Mouse (Mus musculus) fat pad, adult 2 months (tissue): Measurements from ENCODE around the gene D1Ertd622e.

Source experiments
- DNase-seq: peaks from one replicate; pipeline ENCODE4 v3.0.0-alpha.2; 2011; ENCODE audit warnings: low read depth, low spot score; ENCODE audit errors: extremely low read depth

Gene D1Ertd622e

GRCm38 (mm10) chr1:97661406-97662241 is at the start of gene D1Ertd622e:
Gene D1Ertd622e, minus strand, starts transcription at chr1:97662074.
- no peak for DNase-seq

- no peak for DNase-seq
Measured at GRCm38 (mm10) chr1:97710520-97710919, 48.6 kb upstream of the D1Ertd622e start.

- no peak for DNase-seq
Measured at GRCm38 (mm10) chr1:97705389-97705788, 43.5 kb upstream of the D1Ertd622e start.

- no peak for DNase-seq
Measured at GRCm38 (mm10) chr1:97704646-97705045, 42.8 kb upstream of the D1Ertd622e start.

- no peak for DNase-seq
Measured at GRCm38 (mm10) chr1:97698956-97699570, 37.2 kb upstream of the D1Ertd622e start.

GRCm38 (mm10) chr1:97697273-97697672 is 35.4 kb upstream of the D1Ertd622e start:
- no peak for DNase-seq

- DNase-seq: no peak
Measured at GRCm38 (mm10) chr1:97693825-97694224, 32.0 kb upstream of the D1Ertd622e start.

GRCm38 (mm10) chr1:97688756-97689155 is 26.9 kb upstream of the D1Ertd622e start:
- DNase-seq: no peak

GRCm38 (mm10) chr1:97676526-97677177 is 14.8 kb upstream of the D1Ertd622e start:
- DNase-seq: no peak

- DNase-seq: no peak
Measured at GRCm38 (mm10) chr1:97676115-97676514, 14.2 kb upstream of the D1Ertd622e start.

- DNase-seq: no peak
Measured at GRCm38 (mm10) chr1:97672849-97673248, 11.0 kb upstream of the D1Ertd622e start.

GRCm38 (mm10) chr1:97667288-97667687 is 5.4 kb upstream of the D1Ertd622e start:
- DNase-seq: no peak

GRCm38 (mm10) chr1:97662324-97662723 is 450 bp upstream of the D1Ertd622e start:
- DNase-seq: no peak

GRCm38 (mm10) chr1:97660687-97661405 is 1.0 kb downstream of the D1Ertd622e start:
- DNase-seq: no peak

- no peak for DNase-seq
Measured at GRCm38 (mm10) chr1:97659405-97659804, 2.5 kb downstream of the D1Ertd622e start.

- DNase-seq: no peak
Measured at GRCm38 (mm10) chr1:97657786-97658185, 4.1 kb downstream of the D1Ertd622e start.

- no peak for DNase-seq
Measured at GRCm38 (mm10) chr1:97657201-97657600, 4.7 kb downstream of the D1Ertd622e start.

GRCm38 (mm10) chr1:97654397-97654975 is 7.4 kb downstream of the D1Ertd622e start:
- no peak for DNase-seq

- no peak for DNase-seq
Measured at GRCm38 (mm10) chr1:97650553-97651123, 11.2 kb downstream of the D1Ertd622e start.

GRCm38 (mm10) chr1:97650072-97650471 is 11.8 kb downstream of the D1Ertd622e start:
- DNase-seq: no peak
